Mouse (Mus musculus): ENCODE data around the gene Lpcat2. TPM values are rescaled to one million over a fixed set of nuclear protein-coding genes. Genes with fewer than 3 reads are reported as not detected.

Lpcat2 gene
- polyA plus RNA-seq, 1 experiment from 2014 or later = 5.6 TPM

- no peaks in the 10 kb centered on the region; the same call in 1 of the 2 replicates for H3K36me3 ChIP-seq (ENCODE audit: control insufficient read depth, insufficient read depth)
- no peak overlapping the region for H3K4me3 ChIP-seq (ENCODE audit: low read length)
- H3K27me3 ChIP-seq (ENCODE audit: control insufficient read depth, insufficient read depth, low read length) = peaks cover 3% of the 10 kb centered on the region
- H3K9me3 ChIP-seq (replicated peaks; ENCODE audit: control insufficient read depth, low read length) = no peaks in the 10 kb centered on the region
- peak overlapping the region; percentile 69; the same call in 1 of the 2 replicates for H3K27ac ChIP-seq (ENCODE audit: low read length)
- 74% methylated on average over 6 of the region's 6 CpGs for WGBS
- ATAC-seq (replicated peaks; ENCODE audit: extremely low read depth, insufficient read depth, low FRiP score) = no peak
- no peak overlapping the region for H3K9ac ChIP-seq (ENCODE audit: low read length)
- no peak overlapping the region for H3K4me2 ChIP-seq (ENCODE audit: low read depth, low read length)
- peaks cover 31% of the 10 kb centered on the region for H3K4me1 ChIP-seq (ENCODE audit: control insufficient read depth, insufficient read depth, low read length)
Observed at GRCm38 (mm10) chr8:92849261-92849660, 5.9 kb upstream of the Lpcat2 start.

- peak; percentile 69 for ATAC-seq (replicated peaks; ENCODE audit: extremely low read depth, insufficient read depth, low FRiP score)
- H3K27ac ChIP-seq (ENCODE audit: low read length) = peak overlapping the region; percentile 69
- H3K9ac ChIP-seq (ENCODE audit: low read length) = no peak overlapping the region
- no peak overlapping the region for H3K4me3 ChIP-seq (ENCODE audit: low read length)
- no peaks in the 10 kb centered on the region for H3K36me3 ChIP-seq (ENCODE audit: control insufficient read depth, insufficient read depth)
- WGBS = 52% methylated on average over 4 of the region's 4 CpGs
- H3K4me1 ChIP-seq (ENCODE audit: control insufficient read depth, insufficient read depth, low read length) = peaks cover 31% of the 10 kb centered on the region
- no peaks in the 10 kb centered on the region for H3K9me3 ChIP-seq (replicated peaks; ENCODE audit: control insufficient read depth, low read length)
- peaks cover 3% of the 10 kb centered on the region for H3K27me3 ChIP-seq (ENCODE audit: control insufficient read depth, insufficient read depth, low read length)
- no peak overlapping the region for H3K4me2 ChIP-seq (ENCODE audit: low read depth, low read length)
Observed at GRCm38 (mm10) chr8:92850239-92850638, 4.9 kb upstream of the Lpcat2 start.

- Histone ChIP-seq H3K4me3 (ENCODE audit: low read length) (no peak overlapping the region), H3K4me1 (ENCODE audit: control insufficient read depth, insufficient read depth, low read length) (peaks cover 28% of the 10 kb centered on the region), H3K9ac (ENCODE audit: low read length) (no peak overlapping the region), H3K36me3 (ENCODE audit: control insufficient read depth, insufficient read depth) (no peaks in the 10 kb centered on the region), H3K4me2 (ENCODE audit: low read depth, low read length) (no peak overlapping the region), H3K27ac (ENCODE audit: low read length) (no peak overlapping the region), H3K9me3 (replicated peaks; ENCODE audit: control insufficient read depth, low read length) (peaks cover 2% of the 10 kb centered on the region; the same call in 1 of the 2 replicates), H3K27me3 (ENCODE audit: control insufficient read depth, insufficient read depth, low read length) (peaks cover 10% of the 10 kb centered on the region)
- no peak for ATAC-seq (replicated peaks; ENCODE audit: extremely low read depth, insufficient read depth, low FRiP score)
- 88% methylated on average over 3 of the region's 3 CpGs for whole genome bisulfite sequencing
Observed at GRCm38 (mm10) chr8:92851381-92851780, 3.8 kb upstream of the Lpcat2 start.

- Histone ChIP-seq H3K9ac (ENCODE audit: low read length) (no peak overlapping the region), H3K4me1 (ENCODE audit: control insufficient read depth, insufficient read depth, low read length) (peaks cover 13% of the 10 kb centered on the region), H3K9me3 (replicated peaks; ENCODE audit: control insufficient read depth, low read length) (peaks cover 4% of the 10 kb centered on the region; the same call in 1 of the 2 replicates), H3K36me3 (ENCODE audit: control insufficient read depth, insufficient read depth) (no peaks in the 10 kb centered on the region), H3K27me3 (ENCODE audit: control insufficient read depth, insufficient read depth, low read length) (peaks cover 10% of the 10 kb centered on the region), H3K27ac (ENCODE audit: low read length) (no peak overlapping the region), H3K4me2 (ENCODE audit: low read depth, low read length) (no peak overlapping the region), H3K4me3 (ENCODE audit: low read length) (no peak overlapping the region)
- 60% methylated on average over 18 of the region's 18 CpGs for WGBS
- no peak for ATAC-seq (replicated peaks; ENCODE audit: extremely low read depth, insufficient read depth, low FRiP score)
Observed at GRCm38 (mm10) chr8:92853188-92853983, 1.8 kb upstream of the Lpcat2 start.

GRCm38 (mm10) chr8:92854673-92855072, 466 bp upstream of the Lpcat2 start:
- no peaks in the 10 kb centered on the region for H3K36me3 ChIP-seq (ENCODE audit: control insufficient read depth, insufficient read depth)
- peaks cover 10% of the 10 kb centered on the region for H3K27me3 ChIP-seq (ENCODE audit: control insufficient read depth, insufficient read depth, low read length)
- ATAC-seq (replicated peaks; ENCODE audit: extremely low read depth, insufficient read depth, low FRiP score) = no peak
- H3K4me1 ChIP-seq (ENCODE audit: control insufficient read depth, insufficient read depth, low read length) = peaks cover 13% of the 10 kb centered on the region
- H3K4me2 ChIP-seq (ENCODE audit: low read depth, low read length) = peak overlapping the region; percentile 84
- H3K9me3 ChIP-seq (replicated peaks; ENCODE audit: control insufficient read depth, low read length) = peaks cover 4% of the 10 kb centered on the region; the same call in 1 of the 2 replicates
- H3K4me3 ChIP-seq (ENCODE audit: low read length) = peak overlapping the region; percentile 63; the same call in 1 of the 2 replicates
- H3K9ac ChIP-seq (ENCODE audit: low read length) = no peak overlapping the region
- H3K27ac ChIP-seq (ENCODE audit: low read length) = no peak overlapping the region
- 79% methylated on average over 3 of the region's 3 CpGs for WGBS

- Histone ChIP-seq H3K27ac (ENCODE audit: low read length) (no peak overlapping the region; the same call in 1 of the 2 replicates), H3K9me3 (replicated peaks; ENCODE audit: control insufficient read depth, low read length) (peaks cover 4% of the 10 kb centered on the region; the same call in 1 of the 2 replicates), H3K4me1 (ENCODE audit: control insufficient read depth, insufficient read depth, low read length) (peaks cover 6% of the 10 kb centered on the region; the same call in 1 of the 2 replicates), H3K27me3 (ENCODE audit: control insufficient read depth, insufficient read depth, low read length) (peaks cover 10% of the 10 kb centered on the region), H3K36me3 (ENCODE audit: control insufficient read depth, insufficient read depth) (no peaks in the 10 kb centered on the region), H3K9ac (ENCODE audit: low read length) (no peak overlapping the region), H3K4me2 (ENCODE audit: low read depth, low read length) (peak overlapping the region; percentile 84), H3K4me3 (ENCODE audit: low read length) (peak overlapping the region; percentile 63)
- ATAC-seq (replicated peaks; ENCODE audit: extremely low read depth, insufficient read depth, low FRiP score) = no peak
- 73% methylated on average over 7 of the region's 7 CpGs for WGBS
Observed at GRCm38 (mm10) chr8:92856273-92856986, 1.3 kb downstream of the Lpcat2 start.

- Histone ChIP-seq H3K9ac (ENCODE audit: low read length) (no peak overlapping the region), H3K27me3 (ENCODE audit: control insufficient read depth, insufficient read depth, low read length) (peaks cover 7% of the 10 kb centered on the region; the same call in 1 of the 2 replicates), H3K36me3 (ENCODE audit: control insufficient read depth, insufficient read depth) (no peaks in the 10 kb centered on the region), H3K9me3 (replicated peaks; ENCODE audit: control insufficient read depth, low read length) (peaks cover 4% of the 10 kb centered on the region; the same call in 1 of the 2 replicates), H3K4me1 (ENCODE audit: control insufficient read depth, insufficient read depth, low read length) (peaks cover 4% of the 10 kb centered on the region; the same call in 1 of the 2 replicates), H3K4me3 (ENCODE audit: low read length) (no peak overlapping the region), H3K4me2 (ENCODE audit: low read depth, low read length) (no peak overlapping the region), H3K27ac (ENCODE audit: low read length) (no peak overlapping the region)
- no peak for ATAC-seq (replicated peaks; ENCODE audit: extremely low read depth, insufficient read depth, low FRiP score)
- 90% methylated on average over 14 of the region's 14 CpGs for WGBS
Observed at GRCm38 (mm10) chr8:92858475-92859182, 3.5 kb downstream of the Lpcat2 start.

- WGBS = 86% methylated on average over 1 of the region's 1 CpGs
- ATAC-seq (replicated peaks; ENCODE audit: extremely low read depth, insufficient read depth, low FRiP score) = no peak
- Histone ChIP-seq H3K36me3 (ENCODE audit: control insufficient read depth, insufficient read depth) (no peaks in the 10 kb centered on the region), H3K4me3 (ENCODE audit: low read length) (no peak overlapping the region), H3K27ac (ENCODE audit: low read length) (no peak overlapping the region), H3K4me1 (ENCODE audit: control insufficient read depth, insufficient read depth, low read length) (no peaks in the 10 kb centered on the region), H3K27me3 (ENCODE audit: control insufficient read depth, insufficient read depth, low read length) (no peaks in the 10 kb centered on the region), H3K4me2 (ENCODE audit: low read depth, low read length) (no peak overlapping the region), H3K9me3 (replicated peaks; ENCODE audit: control insufficient read depth, low read length) (no peaks in the 10 kb centered on the region), H3K9ac (ENCODE audit: low read length) (no peak overlapping the region)
Observed at GRCm38 (mm10) chr8:92861977-92862376, 6.8 kb downstream of the Lpcat2 start.
